Mouse (Mus musculus): ENCODE results near the gene Hoxc13.

- TF ChIP-seq POLR2A (IDR thresholded peaks at IDR 0.05; ENCODE audit: insufficient read depth, low read depth, low read length) (no peak), CTCF (IDR thresholded peaks at IDR 0.05; ENCODE audit: insufficient read depth, low read depth, low read length) (no peak)
Measured at GRCm38 (mm10) chr15:102917972-102918572, 2.8 kb upstream of the Hoxc13 start.
